Mouse (Mus musculus): ENCODE results near the gene Ms4a4a.

GRCm38 (mm10) chr19:11343147-11343546 is 32.2 kb upstream of the Ms4a4a start:
- no peak for TF ChIP-seq CTCF (IDR thresholded peaks at IDR 0.05; ENCODE audit: low read depth)
- no peak for TF ChIP-seq EP300 (IDR thresholded peaks at IDR 0.05; ENCODE audit: low read depth)
